Mouse (Mus musculus): ENCODE measurements around the gene Mansc4. TPM values are rescaled to one million over a fixed set of nuclear protein-coding genes. Genes with fewer than 3 reads are reported as not detected.

Gene Mansc4
- total and polyA plus RNA-seq, 2 experiments from 2014 or later, result 0.30 TPM; not detected in 1

- no peak for DNase-seq (ENCODE audit: low spot score)
- H3K4me3 ChIP-seq (ENCODE audit: low read depth, low read length), result no peak overlapping the region
- no peak overlapping the region; the same call in 1 of the 2 replicates for H3K4me2 ChIP-seq (ENCODE audit: low read depth, low read length)
- WGBS, result 85% methylated on average over 19 of the region's 19 CpGs
- no peak overlapping the region; the same call in 1 of the 2 replicates for H3K27ac ChIP-seq (ENCODE audit: low read depth)
- no peak for ATAC-seq (ENCODE audit: insufficient read depth, low read depth)
- H3K9ac ChIP-seq (replicated peaks; ENCODE audit: low read depth, low read length), result no peak overlapping the region
- no peaks in the 10 kb centered on the region; the same call in 1 of the 2 replicates for H3K4me1 ChIP-seq (ENCODE audit: control insufficient read depth, insufficient read depth)
- H3K27me3 ChIP-seq (ENCODE audit: control insufficient read depth, insufficient read depth, low read length), result no peaks in the 10 kb centered on the region
- no peak for TF ChIP-seq CTCF (IDR thresholded peaks at IDR 0.05; ENCODE audit: low read depth)
- TF ChIP-seq EP300 (IDR thresholded peaks at IDR 0.05; ENCODE audit: low read depth), result no peak
- peaks cover 37% of the 10 kb centered on the region; the same call in 1 of the 2 replicates for H3K36me3 ChIP-seq (replicated peaks; ENCODE audit: control insufficient read depth, insufficient read depth, low read length)
- H3K9me3 ChIP-seq (replicated peaks; ENCODE audit: control insufficient read depth, low read length), result no peaks in the 10 kb centered on the region
Observed at GRCm38 (mm10) chr6:147099458-147100277, 12.8 kb upstream of the Mansc4 start.

- peaks cover 4% of the 10 kb centered on the region for H3K4me1 ChIP-seq (ENCODE audit: control insufficient read depth, insufficient read depth)
- no peak for DNase-seq (ENCODE audit: low spot score)
- no peak overlapping the region for H3K4me3 ChIP-seq (ENCODE audit: low read depth, low read length)
- 48% methylated on average over 8 of the region's 8 CpGs for WGBS
- H3K36me3 ChIP-seq (replicated peaks; ENCODE audit: control insufficient read depth, insufficient read depth, low read length), result peaks cover 26% of the 10 kb centered on the region; the same call in 1 of the 2 replicates
- H3K27ac ChIP-seq (ENCODE audit: low read depth), result no peak overlapping the region
- no peak overlapping the region for H3K4me2 ChIP-seq (ENCODE audit: low read depth, low read length)
- no peaks in the 10 kb centered on the region for H3K27me3 ChIP-seq (ENCODE audit: control insufficient read depth, insufficient read depth, low read length)
- no peak for ATAC-seq (ENCODE audit: insufficient read depth, low read depth)
- no peak overlapping the region for H3K9ac ChIP-seq (replicated peaks; ENCODE audit: low read depth, low read length)
- no peaks in the 10 kb centered on the region for H3K9me3 ChIP-seq (replicated peaks; ENCODE audit: control insufficient read depth, low read length)
- no peak for TF ChIP-seq EP300 (IDR thresholded peaks at IDR 0.05; ENCODE audit: low read depth)
- TF ChIP-seq CTCF (IDR thresholded peaks at IDR 0.05; ENCODE audit: low read depth), result peak; percentile 21; the same call in 1 of the 2 replicates
Observed at GRCm38 (mm10) chr6:147097346-147097929, 10.6 kb upstream of the Mansc4 start.

- H3K9me3 ChIP-seq (replicated peaks; ENCODE audit: control insufficient read depth, low read length), result no peaks in the 10 kb centered on the region
- H3K4me2 ChIP-seq (ENCODE audit: low read depth, low read length), result no peak overlapping the region
- peaks cover 9% of the 10 kb centered on the region for H3K4me1 ChIP-seq (ENCODE audit: control insufficient read depth, insufficient read depth)
- DNase-seq (ENCODE audit: low spot score), result no peak
- no peak overlapping the region for H3K27ac ChIP-seq (ENCODE audit: low read depth)
- H3K27me3 ChIP-seq (ENCODE audit: control insufficient read depth, insufficient read depth, low read length), result no peaks in the 10 kb centered on the region
- TF ChIP-seq EP300 (IDR thresholded peaks at IDR 0.05; ENCODE audit: low read depth) (no peak), CTCF (IDR thresholded peaks at IDR 0.05; ENCODE audit: low read depth) (no peak)
- H3K36me3 ChIP-seq (replicated peaks; ENCODE audit: control insufficient read depth, insufficient read depth, low read length), result peaks cover 21% of the 10 kb centered on the region; the same call in 1 of the 2 replicates
- WGBS, result 61% methylated on average over 3 of the region's 3 CpGs
- no peak overlapping the region for H3K9ac ChIP-seq (replicated peaks; ENCODE audit: low read depth, low read length)
- ATAC-seq (ENCODE audit: insufficient read depth, low read depth), result no peak
- no peak overlapping the region for H3K4me3 ChIP-seq (ENCODE audit: low read depth, low read length)
Observed at GRCm38 (mm10) chr6:147096934-147097333, 10.1 kb upstream of the Mansc4 start.

GRCm38 (mm10) chr6:147096109-147096508 is 9.3 kb upstream of the Mansc4 start:
- H3K4me2 ChIP-seq (ENCODE audit: low read depth, low read length), result no peak overlapping the region
- peaks cover 10% of the 10 kb centered on the region for H3K4me1 ChIP-seq (ENCODE audit: control insufficient read depth, insufficient read depth)
- DNase-seq (ENCODE audit: low spot score) (no peak), ATAC-seq (ENCODE audit: insufficient read depth, low read depth) (no peak)
- no peak overlapping the region for H3K9ac ChIP-seq (replicated peaks; ENCODE audit: low read depth, low read length)
- peaks cover 17% of the 10 kb centered on the region; the same call in 1 of the 2 replicates for H3K36me3 ChIP-seq (replicated peaks; ENCODE audit: control insufficient read depth, insufficient read depth, low read length)
- no peaks in the 10 kb centered on the region for H3K27me3 ChIP-seq (ENCODE audit: control insufficient read depth, insufficient read depth, low read length)
- WGBS, result 90% methylated on average over 4 of the region's 4 CpGs
- TF ChIP-seq CTCF (IDR thresholded peaks at IDR 0.05; ENCODE audit: low read depth) (no peak), EP300 (IDR thresholded peaks at IDR 0.05; ENCODE audit: low read depth) (no peak)
- H3K9me3 ChIP-seq (replicated peaks; ENCODE audit: control insufficient read depth, low read length), result no peaks in the 10 kb centered on the region
- no peak overlapping the region for H3K27ac ChIP-seq (ENCODE audit: low read depth)
- H3K4me3 ChIP-seq (ENCODE audit: low read depth, low read length), result no peak overlapping the region

- Histone ChIP-seq H3K27ac (ENCODE audit: low read depth) (no peak overlapping the region), H3K9me3 (replicated peaks; ENCODE audit: control insufficient read depth, low read length) (no peaks in the 10 kb centered on the region), H3K27me3 (ENCODE audit: control insufficient read depth, insufficient read depth, low read length) (no peaks in the 10 kb centered on the region), H3K4me2 (ENCODE audit: low read depth, low read length) (no peak overlapping the region), H3K36me3 (replicated peaks; ENCODE audit: control insufficient read depth, insufficient read depth, low read length) (peaks cover 14% of the 10 kb centered on the region; the same call in 1 of the 2 replicates), H3K4me3 (ENCODE audit: low read depth, low read length) (no peak overlapping the region), H3K9ac (replicated peaks; ENCODE audit: low read depth, low read length) (no peak overlapping the region), H3K4me1 (ENCODE audit: control insufficient read depth, insufficient read depth) (peaks cover 10% of the 10 kb centered on the region)
- no peak for TF ChIP-seq CTCF (IDR thresholded peaks at IDR 0.05; ENCODE audit: low read depth)
- TF ChIP-seq EP300 (IDR thresholded peaks at IDR 0.05; ENCODE audit: low read depth), result no peak
- ATAC-seq (ENCODE audit: insufficient read depth, low read depth) (no peak), DNase-seq (ENCODE audit: low spot score) (no peak)
- 73% methylated on average over 7 of the region's 7 CpGs for WGBS
Observed at GRCm38 (mm10) chr6:147094771-147095170, 7.9 kb upstream of the Mansc4 start.

All from heart, postnatal 0 days (tissue).